Mouse (Mus musculus): ENCODE data around the gene Mettl25.

DNA sequence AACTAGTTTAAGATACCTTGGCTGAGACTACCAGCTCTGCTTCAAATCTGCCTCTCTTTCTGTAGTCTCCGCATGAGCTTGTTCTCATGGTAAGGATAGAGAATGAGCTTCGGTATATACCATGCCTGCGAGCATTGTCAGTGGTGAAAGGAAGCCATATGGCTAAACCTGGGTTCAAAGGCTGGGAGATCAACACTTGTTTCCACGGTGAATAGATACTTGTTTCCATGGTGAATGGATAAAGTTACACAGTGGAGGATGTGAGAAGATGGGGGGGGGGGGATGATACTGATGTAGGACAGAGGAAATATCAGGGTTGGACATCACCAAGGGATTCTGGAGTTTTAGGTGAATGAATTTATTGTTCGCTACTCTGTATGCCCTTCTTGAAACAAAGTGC is 128.0 kb downstream of the Mettl25 start:
- no peak for TF ChIP-seq CTCF (conservative IDR thresholded peaks at IDR 0.05 in 1 of 2, IDR thresholded peaks at IDR 0.05 in 1 of 2; ENCODE audit: low read depth in 2 of 2, low read length in 2 of 2)
- TF ChIP-seq POLR2A (IDR thresholded peaks at IDR 0.05; ENCODE audit: low read depth, low read length): no peak
- no peak for TF ChIP-seq BHLHE40 (IDR thresholded peaks at IDR 0.05; ENCODE audit: low read depth, low read length)
- TF ChIP-seq MYC (IDR thresholded peaks at IDR 0.05; ENCODE audit: low read depth, low read length): no peak
